Mouse (Mus musculus) testis, postnatal 10 days (tissue): Measurements from ENCODE around the gene Ivns1abp.
"Not testable (repeated sequence)": the region's sequence is repeated elsewhere in the genome, so short reads cannot be mapped to it uniquely, and the experiment has no call there.

Source experiments
- DNase-seq: peaks from one replicate; pipeline ENCODE4 v3.0.0; 2021; ENCODE audit warnings: low spot score

Gene Ivns1abp

GRCm38 (mm10) chr1:151341321-151342044, 2.8 kb upstream of the Ivns1abp start:
- DNase-seq, result no peak

GRCm38 (mm10) chr1:151342311-151342710, 2.0 kb upstream of the Ivns1abp start:
- no peak for DNase-seq

- no peak for DNase-seq
Measured at GRCm38 (mm10) chr1:151342968-151343367, 1.3 kb upstream of the Ivns1abp start.

- no peak for DNase-seq
Measured at GRCm38 (mm10) chr1:151343571-151344282, 550 bp upstream of the Ivns1abp start.

GRCm38 (mm10) chr1:151345109-151345862, 1.0 kb downstream of the Ivns1abp start:
- peak; percentile 97 for DNase-seq

- DNase-seq, result no peak
Measured at GRCm38 (mm10) chr1:151345863-151346195, 1.6 kb downstream of the Ivns1abp start.

- DNase-seq, result no peak
Measured at GRCm38 (mm10) chr1:151346681-151347127, 2.4 kb downstream of the Ivns1abp start.

- not testable (repeated sequence) for DNase-seq
Measured at GRCm38 (mm10) chr1:151348293-151348692, 4.0 kb downstream of the Ivns1abp start.

GRCm38 (mm10) chr1:151352911-151353310, 8.6 kb downstream of the Ivns1abp start:
- DNase-seq, result no peak

- no peak for DNase-seq
Measured at GRCm38 (mm10) chr1:151355994-151356393, 11.7 kb downstream of the Ivns1abp start.

GRCm38 (mm10) chr1:151359374-151359773, 15.1 kb downstream of the Ivns1abp start:
- DNase-seq, result no peak

GRCm38 (mm10) chr1:151366944-151367605, 22.8 kb downstream of the Ivns1abp start:
- DNase-seq, result no peak

- no peak for DNase-seq
Measured at GRCm38 (mm10) chr1:151367721-151368324, 23.5 kb downstream of the Ivns1abp start.

GRCm38 (mm10) chr1:151368444-151368843, 24.2 kb downstream of the Ivns1abp start:
- no peak for DNase-seq

- no peak for DNase-seq
Measured at GRCm38 (mm10) chr1:151370573-151370972, 26.3 kb downstream of the Ivns1abp start.

- no peak for DNase-seq
Measured at GRCm38 (mm10) chr1:151371543-151371942, 27.3 kb downstream of the Ivns1abp start.

- no peak for DNase-seq
Measured at GRCm38 (mm10) chr1:151372823-151373222, 28.5 kb downstream of the Ivns1abp start.

GRCm38 (mm10) chr1:151377353-151377752, 33.1 kb downstream of the Ivns1abp start:
- no peak for DNase-seq

GRCm38 (mm10) chr1:151390029-151390428, 45.8 kb downstream of the Ivns1abp start:
- DNase-seq, result peak; percentile 51

- no peak for DNase-seq
Measured at GRCm38 (mm10) chr1:151409827-151410226, 65.5 kb downstream of the Ivns1abp start.
